Mouse (Mus musculus): ENCODE measurements around the gene Thop1. TPM values are rescaled to one million over a fixed set of nuclear protein-coding genes. Genes with fewer than 3 reads are reported as not detected.
A peak's percentile ranks its signal among the peaks of the same experiment; 100 is the strongest.
"Not testable (repeated sequence)": the region's sequence is repeated elsewhere in the genome, so short reads cannot be mapped to it uniquely, and the experiment has no call there.

Thop1 gene
- polyA plus RNA-seq, 1 experiment, result 5.3 TPM

- Histone ChIP-seq H3K4me1 (ENCODE audit: control insufficient read depth) (peaks cover 31% of the 10 kb centered on the region), H3K9me3 (ENCODE audit: control insufficient read depth, low read length) (no peaks in the 10 kb centered on the region), H3K4me3 (replicated peaks) (no peak overlapping the region), H3K27me3 (ENCODE audit: control insufficient read depth) (no peaks in the 10 kb centered on the region), H3K36me3 (ENCODE audit: control insufficient read depth) (peaks cover 73% of the 10 kb centered on the region)
- TF ChIP-seq GATA1 (IDR thresholded peaks at IDR 0.05; ENCODE audit: low read length), result no peak
- TF ChIP-seq TAL1 (IDR thresholded peaks at IDR 0.05; ENCODE audit: low read length), result no peak
Measured at GRCm38 (mm10) chr10:81052577-81052976, 17.3 kb upstream of the Thop1 start.

- peaks cover 50% of the 10 kb centered on the region for H3K36me3 ChIP-seq (ENCODE audit: control insufficient read depth)
- H3K4me3 ChIP-seq (replicated peaks), result no peak overlapping the region
- TF ChIP-seq TAL1 (IDR thresholded peaks at IDR 0.05; ENCODE audit: low read length), result no peak
- no peak for TF ChIP-seq GATA1 (IDR thresholded peaks at IDR 0.05; ENCODE audit: low read length)
- no peaks in the 10 kb centered on the region for H3K9me3 ChIP-seq (ENCODE audit: control insufficient read depth, low read length)
- H3K4me1 ChIP-seq (ENCODE audit: control insufficient read depth), result peaks cover 51% of the 10 kb centered on the region
- H3K27me3 ChIP-seq (ENCODE audit: control insufficient read depth), result no peaks in the 10 kb centered on the region
Measured at GRCm38 (mm10) chr10:81055169-81055568, 14.7 kb upstream of the Thop1 start.

GRCm38 (mm10) chr10:81055802-81056340 lies 14.0 kb upstream of the Thop1 start:
- not testable (repeated sequence) for H3K27me3 ChIP-seq (ENCODE audit: control insufficient read depth); H3K4me3 ChIP-seq (replicated peaks); H3K9me3 ChIP-seq (ENCODE audit: control insufficient read depth, low read length)
- H3K36me3 ChIP-seq (ENCODE audit: control insufficient read depth), result peaks cover 43% of the 10 kb centered on the region
- peaks cover 50% of the 10 kb centered on the region for H3K4me1 ChIP-seq (ENCODE audit: control insufficient read depth)

GRCm38 (mm10) chr10:81057406-81058130 lies 12.3 kb upstream of the Thop1 start:
- H3K4me1 ChIP-seq (ENCODE audit: control insufficient read depth), result peaks cover 40% of the 10 kb centered on the region
- no peak for TF ChIP-seq GATA1 (IDR thresholded peaks at IDR 0.05; ENCODE audit: low read length)
- TF ChIP-seq TAL1 (IDR thresholded peaks at IDR 0.05; ENCODE audit: low read length), result no peak
- no peak overlapping the region for H3K4me3 ChIP-seq (replicated peaks)
- H3K36me3 ChIP-seq (ENCODE audit: control insufficient read depth), result peaks cover 26% of the 10 kb centered on the region
- H3K9me3 ChIP-seq (ENCODE audit: control insufficient read depth, low read length), result no peaks in the 10 kb centered on the region
- H3K27me3 ChIP-seq (ENCODE audit: control insufficient read depth), result no peaks in the 10 kb centered on the region

DNA sequence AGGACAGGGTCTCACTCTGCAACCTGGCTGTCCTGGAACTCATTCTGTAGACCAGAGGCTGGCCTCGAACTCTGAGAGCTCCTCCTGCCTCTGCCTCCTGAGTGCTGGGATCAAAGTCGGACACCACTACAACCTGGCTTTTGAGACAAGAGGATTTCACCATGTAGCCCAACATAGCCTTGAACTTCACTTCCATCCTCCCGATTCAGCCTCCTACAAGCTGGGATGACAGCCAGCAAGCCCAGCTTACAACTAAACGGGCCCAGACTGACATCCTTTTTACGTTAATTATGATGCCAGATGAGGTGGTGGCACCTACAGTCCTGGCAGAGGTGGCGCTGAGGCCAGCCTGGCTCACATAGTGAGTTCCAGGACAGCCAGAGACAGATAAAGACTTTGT lies 10.9 kb upstream of the Thop1 start:
- Histone ChIP-seq H3K36me3 (ENCODE audit: control insufficient read depth) (peaks cover 17% of the 10 kb centered on the region), H3K4me1 (ENCODE audit: control insufficient read depth) (peaks cover 36% of the 10 kb centered on the region), H3K27me3 (ENCODE audit: control insufficient read depth) (no peaks in the 10 kb centered on the region), H3K9me3 (ENCODE audit: control insufficient read depth, low read length) (no peaks in the 10 kb centered on the region), H3K4me3 (replicated peaks) (peak overlapping the region; percentile 82)
- TF ChIP-seq TAL1 (IDR thresholded peaks at IDR 0.05; ENCODE audit: low read length) (no peak), GATA1 (IDR thresholded peaks at IDR 0.05; ENCODE audit: low read length) (no peak)

DNA sequence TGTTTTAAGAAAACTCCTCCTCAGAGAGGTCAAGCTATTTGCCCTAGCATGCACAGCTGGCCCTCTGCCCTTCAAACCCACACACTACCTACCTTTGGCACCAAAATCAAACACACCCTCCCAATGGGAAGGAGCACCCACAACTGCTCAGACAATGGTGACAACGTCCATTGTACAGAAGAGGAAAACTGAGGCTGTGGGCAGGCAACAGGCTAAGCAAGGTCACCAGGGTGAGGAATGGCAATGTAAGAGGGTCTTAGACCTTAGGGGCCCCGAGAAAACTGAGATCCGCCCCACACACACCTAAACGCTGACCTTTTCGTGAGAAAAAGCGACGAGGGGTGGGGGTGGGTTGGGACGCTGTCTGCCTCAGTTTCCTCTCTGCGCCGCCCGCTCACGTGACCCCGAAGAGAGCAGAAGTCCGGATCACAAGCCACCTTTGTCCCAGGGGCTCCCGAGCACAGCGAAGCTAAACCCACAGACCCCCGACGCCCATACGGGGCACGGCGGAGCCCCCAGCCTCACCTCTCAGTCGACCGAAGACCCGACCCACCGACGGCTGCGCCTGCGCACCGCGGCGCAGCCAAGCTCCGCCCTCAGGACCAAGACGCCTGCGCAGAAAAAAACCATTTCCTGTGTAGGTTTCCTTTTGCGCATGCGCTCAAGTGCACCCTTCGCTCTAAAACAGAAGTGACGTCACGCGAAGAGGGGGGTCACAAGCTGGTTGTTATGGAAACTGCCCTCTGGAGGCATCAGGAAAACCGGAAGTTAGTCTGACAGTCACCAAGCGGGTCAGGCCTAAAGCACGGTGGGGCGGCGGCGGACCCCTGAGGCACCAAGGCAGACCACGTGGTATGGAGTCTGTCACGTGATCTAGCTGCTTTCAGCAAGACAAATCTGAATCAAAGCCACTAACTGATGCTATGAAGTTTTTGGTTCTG lies 10.0 kb upstream of the Thop1 start, which contains the start of gene Sgta:
Gene Sgta (minus strand): TSS at position 579 of the 941 bp plus-strand sequence.
- TF ChIP-seq GATA1 (IDR thresholded peaks at IDR 0.05; ENCODE audit: low read length), result no peak
- no peak for TF ChIP-seq TAL1 (IDR thresholded peaks at IDR 0.05; ENCODE audit: low read length)
- no peaks in the 10 kb centered on the region for H3K27me3 ChIP-seq (ENCODE audit: control insufficient read depth)

GRCm38 (mm10) chr10:81062710-81063109 lies 7.1 kb upstream of the Thop1 start:
- Histone ChIP-seq H3K9me3 (ENCODE audit: control insufficient read depth, low read length) (no peaks in the 10 kb centered on the region), H3K36me3 (ENCODE audit: control insufficient read depth) (peaks cover 3% of the 10 kb centered on the region; the same call in 1 of the 2 replicates), H3K27me3 (ENCODE audit: control insufficient read depth) (peaks cover 6% of the 10 kb centered on the region), H3K4me3 (replicated peaks) (no peak overlapping the region), H3K4me1 (ENCODE audit: control insufficient read depth) (peaks cover 22% of the 10 kb centered on the region)
- TF ChIP-seq GATA1 (IDR thresholded peaks at IDR 0.05; ENCODE audit: low read length), result no peak
- no peak for TF ChIP-seq TAL1 (IDR thresholded peaks at IDR 0.05; ENCODE audit: low read length)

More for the DNA sequence above, 10.0 kb upstream of the Thop1 start, which contains the start of gene Sgta:
- peaks cover 36% of the 10 kb centered on the region for H3K4me1 ChIP-seq (ENCODE audit: control insufficient read depth)
- peak within 1 kb of the TSS; percentile 82 for H3K4me3 ChIP-seq (replicated peaks)
- H3K36me3 ChIP-seq (ENCODE audit: control insufficient read depth), result peaks cover 16% of the 10 kb centered on the region
- H3K9me3 ChIP-seq (ENCODE audit: control insufficient read depth, low read length), result no peaks in the 10 kb centered on the region

- not testable (repeated sequence) for H3K36me3 ChIP-seq (ENCODE audit: control insufficient read depth); H3K4me3 ChIP-seq (replicated peaks); H3K9me3 ChIP-seq (ENCODE audit: control insufficient read depth, low read length); H3K27me3 ChIP-seq (ENCODE audit: control insufficient read depth)
- H3K4me1 ChIP-seq (ENCODE audit: control insufficient read depth), result peaks cover 12% of the 10 kb centered on the region
Measured at GRCm38 (mm10) chr10:81064519-81064918, 5.3 kb upstream of the Thop1 start.

DNA sequence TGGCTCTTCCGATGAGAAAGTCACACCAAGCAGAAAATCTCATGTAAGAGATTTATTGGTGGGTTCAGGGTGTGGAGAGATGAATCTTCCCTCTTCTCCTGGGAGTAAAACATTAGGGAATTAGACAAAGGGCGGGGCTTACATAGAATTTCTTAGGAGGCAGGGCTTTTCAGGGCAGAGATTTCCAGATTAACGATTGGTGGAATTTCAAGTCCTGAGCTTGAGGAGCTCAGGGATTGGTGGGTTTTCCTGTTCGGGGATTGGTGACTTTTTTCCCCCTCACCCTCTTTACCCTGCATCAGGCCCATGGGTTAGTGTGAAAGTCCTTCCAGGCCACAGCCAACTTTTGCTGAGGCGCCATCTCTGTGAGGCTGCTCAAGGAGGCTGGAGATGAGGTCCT lies 1.1 kb upstream of the Thop1 start:
- Histone ChIP-seq H3K4me1 (ENCODE audit: control insufficient read depth) (peaks cover 37% of the 10 kb centered on the region), H3K27me3 (ENCODE audit: control insufficient read depth) (peaks cover 9% of the 10 kb centered on the region), H3K4me3 (replicated peaks) (no peak overlapping the region), H3K36me3 (ENCODE audit: control insufficient read depth) (peaks cover 17% of the 10 kb centered on the region), H3K9me3 (ENCODE audit: control insufficient read depth, low read length) (no peaks in the 10 kb centered on the region)
- no peak for TF ChIP-seq GATA1 (IDR thresholded peaks at IDR 0.05; ENCODE audit: low read length)
- TF ChIP-seq TAL1 (IDR thresholded peaks at IDR 0.05; ENCODE audit: low read length), result no peak
